Mouse (Mus musculus) liver (tissue): Measurements from ENCODE around the gene Zcchc8.
A peak's percentile ranks its signal among the peaks of the same experiment; 100 is the strongest.

ENCODE experiments used
- DNase-seq: peaks from one replicate; pipeline ENCODE4 v3.0.0-alpha.2; 2020; ENCODE audit warnings: mixed read lengths

The Zcchc8 gene

DNA sequence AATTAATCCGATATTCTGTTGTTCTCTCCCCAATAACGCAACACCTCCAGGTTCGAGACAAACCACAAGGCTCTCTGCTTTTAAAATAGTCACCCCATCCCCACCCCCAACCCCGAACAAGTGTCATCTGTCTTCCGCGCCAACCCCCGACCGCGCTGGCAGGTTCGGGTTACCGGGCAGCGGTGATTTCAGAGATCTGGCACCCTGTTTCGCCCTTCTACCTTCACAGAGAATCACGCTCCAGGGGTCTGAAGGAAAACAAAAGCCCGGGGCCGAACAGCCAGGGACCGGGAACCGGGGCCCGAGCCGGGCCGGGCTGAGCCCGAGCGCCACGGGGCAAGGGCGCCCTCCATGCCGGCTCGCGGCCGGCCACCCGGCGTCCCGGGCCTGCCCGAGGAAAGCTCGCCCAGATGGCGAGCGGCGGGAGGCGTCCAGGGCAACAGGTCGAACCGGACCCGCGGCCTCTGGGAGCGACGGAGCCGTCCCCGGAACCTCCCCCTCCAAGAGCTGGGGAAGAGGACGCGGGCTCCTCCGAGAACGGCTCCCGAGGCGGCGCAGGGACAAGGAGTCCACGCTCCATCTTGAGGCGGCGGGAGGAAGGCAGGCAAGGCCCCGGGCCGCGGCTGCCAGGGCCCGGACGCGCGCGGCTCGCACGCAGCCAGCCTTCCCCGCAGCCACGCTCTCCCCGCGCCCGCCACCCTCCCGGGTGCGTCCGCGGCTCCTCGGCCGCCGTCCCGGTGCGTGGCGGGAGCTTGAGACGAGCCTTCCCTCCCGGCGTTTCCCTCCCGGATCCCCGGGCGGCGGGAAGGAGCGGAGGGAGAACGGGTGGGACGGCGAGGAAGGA lies 37.3 kb downstream of the Zcchc8 start:
- DNase-seq: peak; percentile 50

DNA sequence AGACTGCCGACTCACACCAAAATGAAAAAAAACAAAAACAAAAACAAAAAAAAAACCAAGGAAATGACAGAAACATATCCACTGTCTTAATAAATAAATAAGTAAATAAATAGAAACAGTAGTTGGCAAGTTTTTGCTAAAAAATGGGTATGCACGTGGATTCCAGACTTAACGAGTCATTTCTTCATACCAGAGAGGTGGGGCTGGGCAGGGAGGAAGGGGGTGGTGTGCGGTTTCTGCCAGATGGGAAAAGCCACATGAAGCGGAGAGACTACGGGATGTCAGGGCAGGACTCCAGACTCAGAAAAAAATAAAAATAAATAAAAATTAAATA lies 37.9 kb downstream of the Zcchc8 start:
- DNase-seq: peak; percentile 48

DNA sequence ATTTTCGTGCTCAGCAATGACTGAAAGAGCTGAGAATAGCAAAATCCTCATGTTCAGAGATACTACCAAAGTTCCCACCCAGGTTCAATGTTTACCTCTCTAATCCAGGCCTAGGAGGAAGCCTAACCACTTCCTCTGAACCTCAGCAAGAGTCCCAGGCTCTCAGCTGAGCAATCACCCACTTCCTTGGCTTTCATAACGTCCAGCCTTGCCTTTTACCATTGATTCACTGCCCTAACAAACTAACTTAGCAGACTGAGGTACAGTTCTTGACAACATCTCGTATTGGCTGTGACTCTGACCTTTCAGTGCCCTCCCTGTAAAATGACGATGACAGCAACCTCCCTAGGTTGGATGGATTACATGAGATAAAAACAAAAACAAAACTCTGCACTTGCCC lies 38.5 kb downstream of the Zcchc8 start:
- no peak for DNase-seq

DNA sequence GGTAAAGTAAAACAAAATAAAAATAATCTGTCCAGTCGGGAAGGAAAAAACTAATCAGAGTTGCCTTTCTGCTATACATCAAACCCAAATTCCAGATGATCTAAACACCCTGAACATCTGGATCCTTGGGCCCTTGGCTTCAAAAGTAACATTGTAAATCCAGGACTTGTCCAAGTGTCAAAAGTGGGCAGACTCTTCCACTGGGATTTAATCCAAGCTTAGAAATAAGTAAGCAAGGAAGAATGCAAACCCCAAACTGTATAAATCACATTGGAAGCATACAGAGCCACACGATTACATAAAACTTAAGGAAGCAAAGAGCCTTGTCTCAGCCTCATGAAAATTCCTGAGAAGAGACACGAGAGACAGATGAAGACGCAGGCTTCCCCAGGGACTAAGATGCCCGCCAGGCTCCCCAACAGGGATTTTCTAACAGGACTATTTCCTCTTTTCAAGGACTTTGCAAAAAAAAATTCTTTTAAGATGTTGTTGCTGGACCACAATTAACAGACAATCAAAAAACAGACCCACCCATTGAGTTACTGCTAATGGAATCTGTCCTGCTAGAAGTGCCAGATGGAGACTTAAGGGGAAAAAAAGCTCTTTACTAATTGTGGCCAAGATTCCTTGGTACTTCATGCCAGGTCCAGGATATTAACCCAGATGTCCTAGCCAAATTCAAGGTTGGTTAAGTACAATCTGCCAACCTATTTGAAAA lies 41.2 kb downstream of the Zcchc8 start:
- DNase-seq: no peak

DNA sequence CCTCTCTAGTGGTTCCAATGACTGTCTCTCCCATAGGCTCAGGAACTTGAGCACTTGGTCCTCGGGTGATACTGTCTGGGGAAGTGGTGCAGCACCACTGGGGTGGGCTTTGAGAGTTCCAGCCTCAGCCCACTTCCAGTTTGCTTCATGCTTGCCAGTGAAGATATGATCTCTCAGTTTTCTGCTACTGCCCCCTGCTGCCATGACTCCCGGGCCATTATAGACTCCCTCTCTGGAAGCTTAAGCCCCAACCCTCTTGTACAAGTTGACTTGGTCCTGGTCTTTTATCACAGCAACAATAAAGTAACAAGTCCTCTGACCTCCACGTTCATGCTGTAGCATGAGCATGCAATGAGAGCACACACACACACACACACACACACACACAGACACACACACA lies 41.8 kb downstream of the Zcchc8 start:
- no peak for DNase-seq

DNA sequence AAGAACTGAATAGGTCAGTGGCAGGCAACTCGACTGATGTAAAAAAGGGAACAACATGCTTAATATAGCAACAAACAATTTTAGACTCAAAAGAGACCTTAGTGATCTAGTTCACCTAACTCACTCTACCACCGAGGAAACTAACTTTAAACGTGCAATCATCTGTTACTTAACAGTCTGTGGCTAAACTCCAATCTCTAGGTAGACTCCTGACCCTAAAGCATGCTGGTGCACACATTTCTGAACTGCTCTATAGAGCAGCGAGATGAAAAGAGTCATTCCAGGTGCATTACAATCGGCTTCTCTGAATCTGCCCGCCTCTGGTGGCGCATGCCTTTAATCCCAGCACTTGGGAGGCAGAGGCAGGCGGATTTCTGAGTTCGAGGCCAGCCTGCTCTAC lies 45.2 kb downstream of the Zcchc8 start:
- no peak for DNase-seq

DNA sequence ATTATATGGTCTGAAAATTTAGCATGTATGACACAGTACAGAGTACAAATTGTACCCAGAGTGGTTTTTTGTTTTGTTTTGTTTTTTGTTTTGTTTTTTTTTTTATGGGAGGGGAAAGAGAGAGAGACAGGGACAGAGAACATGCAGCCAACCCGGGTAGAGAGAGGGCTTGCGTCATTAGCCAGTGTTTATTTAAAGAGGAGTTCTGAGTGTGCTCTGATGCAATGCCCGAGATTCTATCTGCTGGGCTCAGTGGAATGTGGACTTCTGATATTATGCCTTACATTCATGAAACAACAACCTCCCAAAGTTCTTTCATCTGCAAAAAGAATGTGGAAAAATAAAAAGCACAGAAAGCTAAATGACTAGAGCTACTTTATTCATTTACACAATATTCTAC lies 45.7 kb downstream of the Zcchc8 start:
- DNase-seq: no peak

DNA sequence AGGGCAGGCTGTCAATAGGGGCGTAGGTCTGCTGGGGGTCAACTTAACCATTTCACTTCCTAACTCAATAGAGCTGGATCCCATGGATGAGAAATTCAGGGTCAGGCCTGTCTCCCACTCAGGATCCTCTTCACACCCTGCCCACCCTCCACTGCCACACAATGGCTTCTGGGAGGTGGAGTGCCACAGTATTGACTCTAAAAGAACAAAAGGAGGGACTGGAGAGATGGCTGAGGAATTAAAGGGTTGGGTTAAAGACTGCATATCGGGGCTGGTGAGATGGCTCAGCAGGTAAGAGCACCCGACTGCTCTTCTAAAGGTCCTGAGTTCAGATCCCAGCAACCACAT lies 49.5 kb downstream of the Zcchc8 start:
- DNase-seq: no peak

DNA sequence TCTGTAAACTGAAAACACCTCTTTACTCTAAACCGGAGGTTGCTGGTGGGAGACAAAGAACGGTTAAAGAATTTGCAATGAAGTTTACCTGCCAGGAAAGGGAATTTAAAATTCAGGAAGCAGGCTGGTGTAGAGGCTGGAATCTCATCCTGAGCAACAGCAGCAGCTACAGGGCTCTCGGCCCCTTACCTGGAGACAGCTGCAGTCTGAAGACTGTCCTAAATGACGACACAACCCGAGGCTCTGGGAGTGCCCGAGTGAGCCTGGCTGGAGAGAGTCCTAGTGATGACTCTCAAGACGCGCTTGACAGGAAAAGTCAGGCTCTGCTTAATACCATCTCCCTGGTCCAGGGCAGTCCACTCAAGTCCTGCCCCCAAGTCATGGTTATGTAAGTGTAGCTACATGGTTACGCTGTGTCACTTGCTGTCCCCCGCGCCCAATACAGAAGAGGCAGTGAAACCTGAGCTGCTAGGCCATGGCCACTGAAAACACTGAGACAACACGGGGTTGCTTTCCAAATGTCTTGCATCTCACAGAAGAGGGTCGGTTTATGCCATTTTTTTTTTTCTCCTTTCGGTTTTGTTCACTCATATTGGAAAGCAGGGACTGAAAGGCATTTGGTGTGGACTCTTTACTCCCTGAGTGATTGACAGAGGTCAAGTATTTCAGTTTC lies 50.0 kb downstream of the Zcchc8 start:
- no peak for DNase-seq

DNA sequence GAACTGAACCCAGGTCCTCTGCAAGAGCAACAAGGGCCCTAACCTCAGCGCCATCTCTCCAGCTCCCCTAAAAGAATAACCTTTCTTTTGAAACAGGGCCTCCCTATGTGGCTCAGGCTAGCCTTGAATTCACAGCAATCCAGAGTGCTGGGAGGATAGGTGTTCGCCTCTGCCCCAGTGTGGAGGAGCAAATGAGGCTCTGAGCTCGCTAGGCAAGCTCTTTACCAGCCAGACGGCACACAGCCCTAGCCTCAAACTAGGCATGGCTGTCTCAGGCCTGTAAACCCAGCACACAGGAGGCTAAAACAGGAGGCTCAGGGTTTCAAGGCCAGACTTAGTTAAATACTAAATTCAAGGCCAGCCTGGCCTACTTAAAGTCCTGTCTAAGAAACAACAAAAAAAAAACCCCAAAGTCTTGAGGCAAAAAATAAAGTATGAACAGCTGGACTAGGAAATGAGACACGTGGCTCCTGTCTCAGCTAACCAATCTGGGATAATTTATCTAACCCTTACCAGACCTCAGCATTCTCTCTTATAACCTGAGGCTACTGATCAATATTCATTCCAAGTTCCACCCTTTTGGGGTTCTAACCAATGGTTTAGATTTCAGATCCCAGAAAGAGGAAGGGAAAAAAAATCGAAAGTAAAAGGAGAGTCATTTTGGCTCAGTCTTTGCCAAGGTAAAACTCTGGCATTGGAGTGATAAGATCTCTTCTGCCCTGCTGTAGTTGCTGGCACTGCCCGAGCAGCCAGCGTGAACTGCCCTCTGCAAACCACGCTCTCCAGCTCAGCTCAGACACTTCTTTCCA lies 50.7 kb downstream of the Zcchc8 start:
- DNase-seq: no peak

DNA sequence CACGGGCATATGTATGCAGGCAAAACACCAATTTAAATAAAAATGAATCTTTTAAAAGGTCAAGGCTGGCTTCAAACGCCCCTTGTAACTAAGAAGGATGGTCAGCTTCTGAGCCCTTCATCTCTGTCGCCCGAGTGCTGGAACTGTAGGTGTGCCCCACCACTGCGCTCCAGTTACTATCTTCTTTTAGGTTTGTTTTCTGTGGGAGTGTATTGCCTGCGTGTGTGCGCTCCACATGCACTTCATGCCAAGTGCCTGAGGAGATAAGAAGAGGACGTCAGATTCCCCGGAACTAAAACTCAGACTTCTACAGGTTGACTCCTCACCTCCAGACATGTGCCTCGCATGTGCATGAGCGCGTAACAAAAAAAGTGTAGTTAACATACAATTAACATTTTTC lies 53.0 kb downstream of the Zcchc8 start:
- DNase-seq: no peak

DNA sequence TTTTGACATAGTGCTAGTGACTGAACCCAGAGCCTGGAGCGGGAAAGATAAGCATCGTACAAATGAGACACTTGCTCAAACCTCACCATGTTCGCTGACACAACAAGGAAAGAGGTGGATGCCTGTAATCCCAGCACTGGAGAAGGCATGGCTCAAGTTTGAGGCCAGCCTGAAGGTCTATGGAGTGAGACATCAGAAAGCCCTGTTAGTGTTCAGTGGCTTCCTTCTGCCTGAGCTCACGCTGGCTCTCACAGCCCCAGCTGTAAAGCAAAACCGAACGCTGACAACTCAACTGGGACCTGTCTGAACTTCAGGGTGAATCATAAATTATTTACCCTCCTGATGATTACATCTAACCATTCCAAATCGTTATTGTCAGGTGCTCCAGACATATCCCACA lies 54.9 kb downstream of the Zcchc8 start:
- no peak for DNase-seq

DNA sequence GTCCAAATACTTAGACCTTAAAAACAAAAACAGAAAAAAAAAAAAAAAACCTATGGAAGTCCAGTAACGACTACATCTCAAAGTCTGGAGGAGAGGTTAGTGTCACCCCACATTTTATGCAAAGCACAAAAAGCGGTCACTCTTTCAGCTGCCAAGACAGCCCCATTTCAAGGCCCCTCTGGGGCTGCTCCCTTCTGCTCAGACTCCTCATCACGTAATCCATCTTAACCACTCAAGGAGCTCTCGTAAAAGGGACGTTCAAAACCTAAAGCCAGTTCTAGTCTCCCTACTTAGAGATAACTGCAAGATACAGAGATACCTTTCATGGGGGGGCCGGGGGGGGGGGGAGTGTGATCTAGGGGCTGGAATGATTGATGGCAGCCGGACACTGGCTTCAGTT lies 56.6 kb downstream of the Zcchc8 start:
- DNase-seq: no peak

DNA sequence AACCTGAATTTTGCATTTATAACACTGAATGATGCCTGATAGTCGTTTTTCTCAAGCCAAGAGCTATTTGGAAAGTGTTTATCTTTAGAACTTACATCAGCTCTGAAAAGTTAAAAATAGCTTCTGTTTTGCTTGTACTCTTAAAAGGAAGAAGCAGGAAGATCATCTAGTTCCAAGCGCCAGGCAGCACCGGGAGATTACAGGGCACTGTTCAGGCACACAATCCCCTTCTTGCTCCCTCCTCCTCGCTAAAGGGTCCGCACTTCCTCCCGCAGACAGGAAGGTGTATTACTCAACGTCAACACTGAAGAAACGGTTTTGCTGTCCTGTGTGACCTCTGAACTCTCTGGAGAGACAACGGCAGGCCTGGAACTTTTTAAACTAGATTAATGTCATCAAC lies 58.8 kb downstream of the Zcchc8 start:
- DNase-seq: peak; percentile 29

DNA sequence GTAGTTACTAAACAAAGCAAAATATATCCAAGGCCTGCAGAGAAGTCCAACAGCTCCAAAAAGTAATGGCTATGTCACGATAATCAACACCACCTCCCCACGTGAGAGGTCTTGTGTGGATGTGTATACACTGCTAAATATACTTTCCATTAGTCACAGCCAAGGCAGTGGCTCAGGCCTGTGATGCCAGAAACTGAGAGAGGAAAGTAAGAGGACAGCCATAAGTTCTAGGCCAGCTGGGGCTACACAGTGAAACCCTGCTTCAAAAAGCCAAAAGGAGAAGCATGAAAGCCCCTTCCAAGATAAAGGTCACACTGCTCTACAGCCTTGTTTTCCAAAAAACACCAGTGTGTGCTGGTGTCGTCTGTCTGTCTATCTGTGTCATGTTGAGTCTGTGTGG lies 59.3 kb downstream of the Zcchc8 start:
- no peak for DNase-seq

DNA sequence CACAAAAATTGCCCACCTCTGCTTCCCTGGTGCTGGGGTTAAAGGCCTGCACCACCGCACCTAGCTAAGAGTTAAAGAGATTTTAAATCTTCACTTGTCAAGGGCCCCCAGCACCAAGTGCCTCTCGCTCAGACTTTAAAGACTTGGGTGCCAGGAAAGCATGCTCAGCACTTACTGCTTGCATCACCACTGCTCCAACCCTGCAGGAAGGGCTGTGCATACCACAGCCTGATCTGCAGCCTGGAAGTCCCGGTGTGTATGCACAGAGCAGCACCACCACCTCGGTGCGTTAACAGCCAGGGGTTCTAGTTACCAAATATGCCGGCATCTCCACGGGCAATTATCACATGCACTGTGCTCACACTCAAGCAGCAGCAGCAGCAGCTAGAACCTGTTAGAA lies 63.2 kb downstream of the Zcchc8 start:
- no peak for DNase-seq

DNA sequence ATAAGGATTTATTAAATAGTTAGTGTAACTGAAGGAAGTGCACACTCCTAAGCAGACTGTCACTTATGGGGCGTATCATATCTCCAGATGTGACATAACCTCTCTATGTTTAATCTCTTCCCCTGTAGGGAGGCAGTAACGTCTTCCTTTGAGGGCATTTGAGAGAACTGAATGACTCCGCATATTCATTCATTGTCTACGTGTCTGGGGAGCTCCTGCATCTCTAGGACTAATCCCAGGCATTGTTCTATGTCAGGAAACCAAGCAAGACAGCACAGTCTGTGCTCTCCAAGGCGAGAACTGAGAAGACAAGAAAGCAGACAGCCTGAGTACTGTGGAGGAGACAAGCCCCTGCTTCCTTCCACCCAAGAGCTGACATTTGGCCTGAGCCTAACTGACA lies 66.0 kb downstream of the Zcchc8 start:
- no peak for DNase-seq

DNA sequence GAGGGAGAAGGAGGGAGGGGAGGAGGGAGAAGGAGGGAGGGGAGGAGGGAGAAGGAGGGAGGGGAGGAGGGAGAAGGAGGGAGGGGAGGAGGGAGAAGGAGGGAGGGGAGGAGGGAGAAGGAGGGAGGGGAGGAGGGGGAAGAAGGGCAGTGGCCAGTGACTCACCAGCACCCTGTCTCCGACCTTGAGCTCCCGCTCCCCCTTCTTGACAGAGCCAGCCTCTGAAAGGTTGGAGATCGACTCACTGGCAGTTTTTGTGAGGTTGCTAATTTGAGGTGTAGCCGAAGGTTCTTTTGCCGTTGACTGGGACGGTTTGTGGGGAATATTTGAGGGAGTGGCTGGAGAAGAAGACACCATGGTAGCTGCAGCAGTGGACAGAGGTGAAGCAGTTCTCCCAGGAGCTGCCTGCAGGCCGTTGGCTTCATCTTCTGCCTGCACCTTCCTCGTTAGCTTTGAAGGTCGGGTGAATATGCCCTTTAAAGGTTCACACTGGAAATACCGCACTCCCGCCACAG lies 67.6 kb downstream of the Zcchc8 start:
- DNase-seq: no peak

DNA sequence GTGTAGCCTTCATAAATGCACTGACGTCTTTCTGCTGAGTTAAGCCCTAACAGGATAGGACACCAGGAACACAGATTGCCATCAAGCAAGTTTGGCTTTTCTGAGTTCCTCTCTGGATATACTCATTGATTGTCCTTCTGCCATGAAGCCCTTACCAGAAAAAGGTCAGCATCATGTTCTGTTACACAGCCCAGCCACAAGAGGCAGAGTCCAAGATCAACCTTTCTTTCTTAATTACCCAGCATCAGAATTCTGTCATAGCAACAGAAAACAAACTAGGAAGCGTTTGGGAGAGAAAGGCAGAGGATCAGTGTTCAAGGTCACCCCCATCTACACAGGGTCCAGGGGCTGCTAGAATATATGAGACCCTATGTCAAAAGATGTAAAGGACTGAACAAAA lies 70.1 kb downstream of the Zcchc8 start:
- DNase-seq: no peak
